Mouse (Mus musculus) testis, adult 2 months (tissue): ENCODE data around the gene Copz1.

Experiments
- CTCF ChIP-seq: fragments of 200-500 bp; IDR thresholded peaks from 2 replicates; pipeline ENCODE4 v1.5.1; 2012; ENCODE audit warnings: low read depth, mild to moderate bottlenecking, inconsistent platforms, low read length, moderate library complexity; ENCODE audit not compliant: control insufficient read depth, insufficient read depth, insufficient replicate concordance
- POLR2A ChIP-seq: fragments of 200-500 bp; IDR thresholded peaks from 2 replicates; pipeline ENCODE4 v1.6.1; 2012; ENCODE audit warnings: low read depth, mild to moderate bottlenecking, inconsistent platforms, low read length, moderate library complexity; ENCODE audit not compliant: control insufficient read depth

GRCm38 (mm10) chr15:103290417-103290816 is 17.9 kb downstream of the Copz1 start:
- TF ChIP-seq POLR2A (no peak), CTCF (no peak)
